Comparison of ENCODE assay signal across 11 mouse cellular contexts in genomic region chr6:97353371-97353770, GRCm38 (mm10).
DNase-seq lines count a peak whose midpoint lies in the region; ATAC-seq and TF ChIP-seq lines count a peak whose summit lies in the region.
"Had no signal": no experiment of that assay in that cellular context is flagged by ENCODE, and none has a peak within 500 bp of the region (broad histone marks: within the 10 kb centered on the region; RNA-seq: fewer than 3 reads in every experiment).

No protein-coding gene starts in this region.

- H3K4me2 ChIP-seq in heart, embryonic 12.5 days = peak overlapping the region; percentile 67
- no peak overlapping the region; the same call in 1 of the 2 replicates for H3K4me2 ChIP-seq in lung, postnatal 0 days (replicated peaks; ENCODE audit: low read depth, low read length)
- H3K4me2 ChIP-seq in midbrain, embryonic 15.5 days = peak overlapping the region; percentile 17; the same call in 1 of the 2 replicates

- intact Hi-C loops in heart, postnatal 36 days (cut with DNase I) = loop anchor here (5.0 kb wide), 1 partner anchor 76 kb away; no protein-coding TSS in a partner anchor

- no peaks in the 10 kb centered on the region for H3K9me3 ChIP-seq in heart, embryonic 12.5 days (replicated peaks)
- H3K9me3 ChIP-seq in lung, postnatal 0 days (ENCODE audit: low read length) = no peaks in the 10 kb centered on the region
- no peaks in the 10 kb centered on the region for H3K9me3 ChIP-seq in limb, embryonic 10.5 days (replicated peaks)
- no peaks in the 10 kb centered on the region for H3K9me3 ChIP-seq in midbrain, embryonic 15.5 days

- 0 out of 2 replicates have a peak, but pooled peaks cover 2% of the 10 kb centered on the region for H3K36me3 ChIP-seq in heart, embryonic 12.5 days
- no peaks in the 10 kb centered on the region for H3K36me3 ChIP-seq in lung, postnatal 0 days (ENCODE audit: insufficient read depth, low read length)
- H3K36me3 ChIP-seq in limb, embryonic 10.5 days = no peaks in the 10 kb centered on the region
- no peaks in the 10 kb centered on the region for H3K36me3 ChIP-seq in midbrain, embryonic 15.5 days (replicated peaks)

- peak overlapping the region; percentile 69; the same call in 1 of the 2 replicates for H3K9ac ChIP-seq in heart, embryonic 12.5 days
- H3K9ac ChIP-seq in lung, postnatal 0 days (replicated peaks; ENCODE audit: low read depth) = no peak overlapping the region
- H3K9ac ChIP-seq in midbrain, embryonic 15.5 days = no peak overlapping the region

- TF ChIP-seq EP300 in lung, postnatal 0 days (IDR thresholded peaks at IDR 0.05) = no peak

- H3K4me1 ChIP-seq in heart, embryonic 12.5 days (replicated peaks) = peaks cover 69% of the 10 kb centered on the region
- H3K4me1 ChIP-seq in lung, postnatal 0 days (ENCODE audit: insufficient read depth, low read depth, low read length) = peaks cover 10% of the 10 kb centered on the region; the same call in 1 of the 2 replicates
- H3K4me1 ChIP-seq in limb, embryonic 10.5 days = peaks cover 54% of the 10 kb centered on the region
- peaks cover 34% of the 10 kb centered on the region for H3K4me1 ChIP-seq in midbrain, embryonic 15.5 days

- DNase-seq in heart, postnatal 36 days = no peak
- DNase-seq in lung, postnatal 0 days (ENCODE audit: low spot score) = peak; percentile 14
- DNase-seq in lung, postnatal 14 days = no peak
- DNase-seq in limb, embryonic 10.5 days (ENCODE audit: low spot score) = no peak
- no peak for DNase-seq in MN1 (ENCODE audit: low spot score)
- no peak for DNase-seq in spleen, adult 18-20 months
- DNase-seq: gastrocnemius, adult 2 months; kidney, adult 2 months had no signal

- H3K27me3 ChIP-seq in heart, embryonic 12.5 days (replicated peaks) = no peaks in the 10 kb centered on the region
- H3K27me3 ChIP-seq in lung, postnatal 0 days (replicated peaks; ENCODE audit: insufficient read depth, low read length) = no peaks in the 10 kb centered on the region
- peaks cover 8% of the 10 kb centered on the region for H3K27me3 ChIP-seq in limb, embryonic 10.5 days (ENCODE audit: low read depth, poor library complexity, severe bottlenecking)
- no peaks in the 10 kb centered on the region for H3K27me3 ChIP-seq in midbrain, embryonic 15.5 days (replicated peaks)

- no peak for ATAC-seq in heart, embryonic 12.5 days (ENCODE audit: insufficient number of reproducible peaks, low FRiP score)
- no peak for ATAC-seq in lung, postnatal 0 days
- no peak for ATAC-seq in midbrain, embryonic 15.5 days (replicated peaks)

- H3K4me3 ChIP-seq in heart, embryonic 12.5 days = peak overlapping the region; percentile 50
- 0 out of 2 replicates have a peak overlapping the region, but pooled peaks have one; percentile 10 for H3K4me3 ChIP-seq in lung, postnatal 0 days (ENCODE audit: low read depth, low read length)
- peak overlapping the region; percentile 37 for H3K4me3 ChIP-seq in limb, embryonic 10.5 days
- no peak overlapping the region for H3K4me3 ChIP-seq in midbrain, embryonic 15.5 days
- H3K4me3 ChIP-seq: gastrocnemius, adult 2 months; left cerebral cortex, adult 2 months had no signal

- WGBS in heart, embryonic 12.5 days = 17% methylated on average over 6 of the region's 6 CpGs
- WGBS in lung, postnatal 0 days = 30% methylated on average over 6 of the region's 6 CpGs
- WGBS in limb, embryonic 10.5 days = 50% methylated on average over 6 of the region's 6 CpGs
- WGBS in midbrain, embryonic 15.5 days = 40% methylated on average over 6 of the region's 6 CpGs

- TF ChIP-seq CTCF in lung, postnatal 0 days (IDR thresholded peaks at IDR 0.05) = no peak

- H3K27ac ChIP-seq in heart, embryonic 12.5 days (ENCODE audit: poor library complexity, severe bottlenecking) = peak overlapping the region; percentile 64; the same call in 1 of the 2 replicates
- H3K27ac ChIP-seq in lung, postnatal 0 days (ENCODE audit: low read length) = peak overlapping the region; percentile 4; the same call in 1 of the 2 replicates
- no peak overlapping the region for H3K27ac ChIP-seq in limb, embryonic 10.5 days
- H3K27ac ChIP-seq in midbrain, embryonic 15.5 days = no peak overlapping the region
- H3K27ac ChIP-seq: gastrocnemius, adult 2 months; left cerebral cortex, adult 2 months had no signal

Comparison
In these comparisons a context has a peak if more than half of its experiments do, and no peak if none do; other contexts are left out.
1. H3K27ac ChIP-seq: peak in heart, embryonic 12.5 days (single experiment) and lung, postnatal 0 days (single experiment); none in limb, embryonic 10.5 days (single experiment) and midbrain, embryonic 15.5 days (single experiment).